Mouse (Mus musculus): ENCODE measurements around the gene Olfr1242.

Gene Olfr1242

DNA sequence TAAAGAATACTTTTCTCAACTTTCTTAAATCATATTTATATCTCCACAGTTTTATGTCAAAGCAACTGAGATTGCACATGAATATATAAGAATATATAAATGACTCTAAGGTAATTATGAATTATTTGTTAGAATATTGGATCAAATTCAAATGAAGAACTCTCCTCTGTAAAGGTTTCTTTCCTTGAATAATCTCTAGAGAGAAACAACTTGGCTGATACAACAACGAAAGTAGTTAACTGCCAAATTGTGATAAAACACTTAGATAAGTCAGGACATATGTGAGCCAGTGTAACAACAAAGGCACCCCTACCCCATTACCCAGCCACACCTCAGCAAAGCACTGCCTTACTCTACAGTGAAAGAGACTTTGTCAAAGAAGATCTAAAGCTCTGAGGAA is at the start of gene Olfr1242:
Gene Olfr1242 (minus strand): TSS at position 101 of the 400 bp plus-strand sequence.
- no peak for DNase-seq (ENCODE audit: low read depth, low spot score)

DNA sequence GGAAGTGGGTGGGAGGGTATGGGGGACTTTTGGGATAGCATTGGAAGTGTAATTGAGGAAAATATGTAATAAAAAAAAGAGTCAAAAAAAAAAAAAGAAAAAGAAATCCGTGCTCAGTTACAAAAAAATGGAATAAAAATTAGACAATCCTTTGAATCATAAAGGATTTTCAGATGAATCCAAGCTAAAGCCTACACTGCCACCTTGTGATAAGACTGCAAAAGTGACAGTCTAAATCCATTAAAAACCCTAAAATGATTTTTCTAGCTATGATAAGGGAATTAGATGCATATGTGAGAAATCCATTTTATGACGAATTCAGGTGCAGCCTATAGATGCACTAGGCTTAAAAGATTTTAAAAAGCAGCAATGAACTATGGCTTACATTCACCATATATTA is 46.4 kb upstream of the Olfr1242 start:
- peak; percentile 3 for DNase-seq (ENCODE audit: low read depth, low spot score)

DNA sequence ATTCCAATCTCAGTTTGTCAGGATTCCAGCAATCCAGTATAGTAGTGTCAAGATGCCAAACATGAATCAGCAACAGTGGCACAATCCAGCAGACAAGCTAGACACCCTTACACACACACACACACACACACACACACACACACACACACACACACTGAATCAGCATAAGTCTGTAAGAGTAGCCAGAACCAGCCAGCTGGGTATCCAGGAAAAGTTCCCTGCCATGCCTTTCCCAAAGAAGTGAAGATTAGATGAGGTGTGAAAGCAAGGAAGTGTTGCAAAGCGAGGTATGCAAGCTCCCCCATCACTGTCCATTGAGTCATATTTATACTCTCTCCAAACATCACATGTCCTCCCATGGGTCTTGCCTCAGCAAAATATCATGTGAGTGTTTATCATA is 41.8 kb upstream of the Olfr1242 start:
- DNase-seq (ENCODE audit: low read depth, low spot score) = no peak

- no peak for DNase-seq (ENCODE audit: low read depth, low spot score)
These were observed 33.3 kb upstream of the Olfr1242 start, which contains the start of gene Olfr1243 for GRCm38 (mm10) chr2:89531387-89531786. Gene Olfr1243 (minus strand): TSS chr2:89531487.

- no peak for DNase-seq (ENCODE audit: low read depth, low spot score)
These were observed 11.1 kb downstream of the Olfr1242 start, which contains the start of gene Olfr1241 for GRCm38 (mm10) chr2:89487026-89487425. Gene Olfr1241 (minus strand): TSS chr2:89487126.

DNA sequence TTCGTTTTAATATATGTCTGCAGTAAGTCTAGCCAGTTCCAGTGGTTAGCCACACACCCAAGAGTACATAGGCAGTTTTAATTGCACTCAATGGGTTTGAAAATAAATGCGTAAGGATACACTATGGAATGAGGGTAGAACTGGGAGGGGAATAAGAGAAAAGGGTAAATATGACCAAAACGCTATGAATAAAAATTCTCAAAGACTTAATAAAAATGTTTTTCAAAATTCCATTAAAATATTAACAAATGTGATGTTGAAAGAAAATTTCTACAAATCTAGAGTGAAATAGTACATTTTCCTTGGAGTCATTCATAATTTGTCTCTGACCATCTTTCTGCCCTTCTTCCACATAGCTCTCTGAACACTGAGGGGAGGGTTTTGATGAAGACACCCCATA is 55.2 kb downstream of the Olfr1242 start, which contains the start of gene Olfr1240:
Gene Olfr1240 (minus strand): TSS at position 101 of the 400 bp plus-strand sequence.
- DNase-seq (ENCODE audit: low read depth, low spot score) = no peak
